Mouse (Mus musculus): Measurements from ENCODE around the gene Gm4301.
"Not testable (repeated sequence)": the region's sequence is repeated elsewhere in the genome, so short reads cannot be mapped to it uniquely, and the experiment has no call there.

Gene Gm4301

GRCm38 (mm10) chr10:100335376-100335775, at the start of gene Gm4301:
Gene Gm4301 (plus strand): TSS chr10:100335676.
- DNase-seq = not testable (repeated sequence)

GRCm38 (mm10) chr10:100296105-100296504, 39.4 kb upstream of the Gm4301 start:
- DNase-seq = no peak

GRCm38 (mm10) chr10:100300106-100300505, 35.4 kb upstream of the Gm4301 start:
- not testable (repeated sequence) for DNase-seq

- DNase-seq = not testable (repeated sequence)
Measured at GRCm38 (mm10) chr10:100340536-100340935, 5.1 kb downstream of the Gm4301 start, which contains the start of gene Gm4302. Gene Gm4302 (plus strand): TSS chr10:100340836.

- DNase-seq = not testable (repeated sequence)
Measured at GRCm38 (mm10) chr10:100345672-100346071, 10.2 kb downstream of the Gm4301 start, which contains the start of gene Gm4303. Gene Gm4303 (plus strand): TSS chr10:100345972.

GRCm38 (mm10) chr10:100350793-100351192, 15.3 kb downstream of the Gm4301 start, which contains the start of gene Gm4305:
Gene Gm4305 (plus strand): TSS chr10:100351093.
- not testable (repeated sequence) for DNase-seq

- DNase-seq = peak; percentile 3
Measured at GRCm38 (mm10) chr10:100356841-100357240, 21.4 kb downstream of the Gm4301 start.

GRCm38 (mm10) chr10:100361038-100361437, 25.6 kb downstream of the Gm4301 start, which contains the start of gene Gm4307:
Gene Gm4307 (plus strand): TSS chr10:100361338.
- not testable (repeated sequence) for DNase-seq

GRCm38 (mm10) chr10:100382460-100382859, 47.0 kb downstream of the Gm4301 start, which contains the start of gene Gm4312:
Gene Gm4312 (minus strand): TSS chr10:100382560.
- DNase-seq = not testable (repeated sequence)

All from thymus, postnatal 36 days (tissue).